Mouse (Mus musculus) stomach, postnatal 0 days (tissue): Measurements from ENCODE around the gene Iqschfp. TPM values are rescaled to one million over a fixed set of nuclear protein-coding genes. Genes with fewer than 3 reads are reported as not detected.

Source experiments
- ATAC-seq: fragments of 200-750 bp; cut with Nextera tagmentation; 2 replicates; pipeline ENCODE4 v1.8.0; 2017; ENCODE audit not compliant: low FRiP score, low TSS enrichment
- DNase-seq: peaks from one replicate; pipeline ENCODE4 v3.0.0-alpha.2; 2016; ENCODE audit warnings: low spot score
- H3K27ac ChIP-seq: fragments of 300-500 bp; sonication (generic); replicated peaks from 2 replicates; pipeline ENCODE4 v1.5.1; 2014; ENCODE audit warnings: mild to moderate bottlenecking, control low read depth
- H3K27me3 ChIP-seq: fragments of 300-500 bp; sonication (generic); 2 replicates; pipeline ENCODE4 v1.6.1; 2014; ENCODE audit warnings: low read length; ENCODE audit not compliant: control insufficient read depth, insufficient read depth
- H3K36me3 ChIP-seq: fragments of 300-500 bp; sonication (generic); 2 replicates; pipeline ENCODE4 v1.6.1; 2014; ENCODE audit warnings: low read length, mixed read lengths; ENCODE audit not compliant: control insufficient read depth, insufficient read depth
- H3K4me1 ChIP-seq: fragments of 300-500 bp; sonication (generic); replicated peaks from 2 replicates; pipeline ENCODE4 v1.6.1; 2014; ENCODE audit warnings: antibody characterized with exemption; ENCODE audit not compliant: control insufficient read depth, insufficient read depth
- H3K4me2 ChIP-seq: fragments of 300-500 bp; sonication (generic); replicated peaks from 2 replicates; pipeline ENCODE4 v1.6.1; 2014; ENCODE audit warnings: low read depth, mild to moderate bottlenecking, control low read depth, moderate library complexity
- H3K4me3 ChIP-seq: fragments of 300-500 bp; sonication (generic); 2 replicates; pipeline ENCODE4 v1.5.1; 2014; ENCODE audit warnings: low read depth, low read length, control low read depth
- H3K9ac ChIP-seq: fragments of 300-500 bp; sonication (generic); 2 replicates; pipeline ENCODE4 v1.6.1; 2014; ENCODE audit warnings: mild to moderate bottlenecking, low read length, control low read depth, mixed read lengths
- H3K9me3 ChIP-seq: fragments of 300-500 bp; sonication (generic); 2 replicates; pipeline ENCODE4 v1.6.1; 2016; ENCODE audit warnings: low read length; ENCODE audit not compliant: control insufficient read depth
- CTCF ChIP-seq: IDR thresholded peaks from 2 replicates; pipeline ENCODE4 v1.5.1; 2016; ENCODE audit warnings: antibody characterized with exemption, low read depth, mild to moderate bottlenecking, moderate library complexity
- EP300 ChIP-seq: optimal IDR thresholded peaks from 2 replicates; pipeline ENCODE3; 2016; ENCODE audit warnings: antibody characterized with exemption
- WGBS: fragments of 180-500 bp; shearing (Covaris S2); extraction: QIAGEN DNeasy Blood & Tissue Kit; methylation state at CpG from one replicate; pipeline ENCODE4 v1.1.7; 2014; 5-methylcytosine and 5-hydroxymethylcytosine counted together
- polyA plus RNA-seq: library from polyadenylated mRNA; unstranded; fragments of >200 nt; fragmentation: Nextera tagmentation; extraction: Ambion mirVana; gene quantifications from 2 replicates; pipeline ENCODE4 v1.2.1, GENCODE M21; 2015

Gene Iqschfp
- polyA plus RNA-seq, 1 experiment from 2014 or later: 0.08 TPM

DNA sequence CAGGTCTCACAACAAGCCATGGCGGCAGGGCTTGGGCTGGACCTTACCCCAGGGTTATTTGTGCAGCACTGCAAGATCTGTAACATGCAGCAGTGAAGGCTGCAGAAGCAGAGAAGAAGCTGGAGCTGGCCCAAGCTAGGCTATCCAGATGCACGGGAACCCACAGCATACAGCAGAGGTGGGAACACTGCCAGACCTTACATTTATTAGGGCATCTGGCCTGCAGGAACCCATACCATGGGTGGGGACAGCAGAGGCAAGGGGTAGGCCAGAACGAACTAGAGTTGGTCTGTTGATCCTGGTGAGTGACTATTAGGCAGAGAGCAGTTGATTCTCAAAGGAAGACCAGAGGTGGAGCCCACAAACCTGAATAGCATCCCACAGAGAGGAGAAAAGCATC lies 351.2 kb downstream of the Iqschfp start:
- no peaks in the 10 kb centered on the region for H3K36me3 ChIP-seq
- no peaks in the 10 kb centered on the region for H3K4me1 ChIP-seq
- DNase-seq (no peak), ATAC-seq (no peak)
- no peaks in the 10 kb centered on the region for H3K27me3 ChIP-seq
- WGBS: 52% methylated on average over 3 of the region's 3 CpGs
- H3K9me3 ChIP-seq: no peaks in the 10 kb centered on the region
- no peak overlapping the region for H3K4me3 ChIP-seq
- H3K9ac ChIP-seq: no peak overlapping the region
- no peak overlapping the region for H3K27ac ChIP-seq
- H3K4me2 ChIP-seq: no peak overlapping the region
- TF ChIP-seq EP300 (no peak), CTCF (no peak)

DNA sequence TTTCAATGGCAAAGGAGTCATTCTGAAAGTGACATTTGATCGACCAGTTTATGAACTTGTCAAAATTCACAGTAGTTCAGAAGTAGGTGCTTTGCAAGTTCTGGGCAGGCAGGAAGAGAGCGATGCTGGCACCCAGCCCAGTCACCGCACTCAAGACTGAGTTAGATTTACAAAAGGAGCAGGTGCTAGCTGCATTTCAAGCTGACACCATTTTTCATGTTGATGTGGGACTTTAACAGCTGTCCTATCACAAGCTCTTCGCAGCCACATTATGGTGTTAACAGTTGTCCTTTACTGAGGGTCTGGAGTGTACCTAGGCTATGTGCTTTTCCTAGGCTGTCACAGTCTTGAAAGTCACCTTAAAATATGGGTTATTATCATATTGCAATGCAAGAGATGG lies 354.1 kb downstream of the Iqschfp start:
- H3K4me3 ChIP-seq: no peak overlapping the region
- no peaks in the 10 kb centered on the region for H3K4me1 ChIP-seq
- no peak for DNase-seq
- no peak overlapping the region for H3K4me2 ChIP-seq
- no peaks in the 10 kb centered on the region for H3K9me3 ChIP-seq
- no peak for ATAC-seq
- H3K27me3 ChIP-seq: no peaks in the 10 kb centered on the region
- no peak for TF ChIP-seq CTCF
- TF ChIP-seq EP300: no peak
- no peaks in the 10 kb centered on the region for H3K36me3 ChIP-seq
- 45% methylated on average over 4 of the region's 4 CpGs for WGBS
- H3K27ac ChIP-seq: no peak overlapping the region
- H3K9ac ChIP-seq: no peak overlapping the region

DNA sequence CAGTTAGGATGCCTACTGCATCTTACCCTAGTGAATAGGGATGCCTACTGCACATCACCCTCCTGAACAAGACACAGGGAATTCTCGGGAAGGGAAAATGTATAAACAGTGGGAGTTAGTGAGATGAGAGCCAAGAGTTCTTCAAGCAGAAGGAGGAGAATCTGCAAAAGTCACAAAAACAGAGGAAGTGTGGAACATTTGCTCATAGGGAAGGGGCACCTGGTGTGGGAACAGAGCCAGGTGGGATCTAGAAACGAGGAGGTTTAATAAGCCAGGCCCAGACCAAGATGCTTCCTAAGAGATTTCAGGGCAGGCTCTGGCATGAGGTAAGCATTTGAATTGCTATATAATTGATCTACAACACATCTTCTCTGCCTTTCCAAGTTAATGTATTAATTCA lies 358.6 kb downstream of the Iqschfp start:
- no peak for ATAC-seq
- no peak for DNase-seq

DNA sequence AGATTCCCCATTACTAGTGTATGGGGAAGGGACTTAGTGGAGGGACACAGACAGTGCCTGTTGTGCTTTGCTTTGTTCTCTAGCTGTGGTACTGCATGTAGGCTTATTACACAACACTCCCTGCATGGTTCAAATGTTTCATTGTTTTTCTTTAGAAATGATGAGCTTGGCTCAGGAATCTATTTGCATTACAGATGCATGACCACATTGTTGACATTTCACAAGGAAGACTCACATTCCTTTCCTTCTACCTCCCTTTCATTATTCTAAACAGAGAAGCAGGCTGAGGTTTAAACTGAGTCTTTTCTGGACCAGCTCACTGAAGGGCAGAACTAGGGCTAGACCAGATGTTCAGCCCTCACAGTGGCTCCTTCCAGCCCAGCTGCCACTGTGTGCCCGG lies 360.3 kb downstream of the Iqschfp start:
- H3K4me1 ChIP-seq: no peaks in the 10 kb centered on the region
- ATAC-seq (no peak), DNase-seq (no peak)
- no peaks in the 10 kb centered on the region for H3K9me3 ChIP-seq
- 42% methylated on average over 1 of the region's 1 CpGs for WGBS
- H3K36me3 ChIP-seq: no peaks in the 10 kb centered on the region
- TF ChIP-seq EP300: no peak
- TF ChIP-seq CTCF: no peak
- H3K27ac ChIP-seq: no peak overlapping the region
- no peak overlapping the region for H3K4me2 ChIP-seq
- H3K27me3 ChIP-seq: no peaks in the 10 kb centered on the region
- no peak overlapping the region for H3K9ac ChIP-seq
- no peak overlapping the region for H3K4me3 ChIP-seq

More for the DNA sequence above, 358.6 kb downstream of the Iqschfp start:
- H3K36me3 ChIP-seq: no peaks in the 10 kb centered on the region
- H3K4me2 ChIP-seq: no peak overlapping the region
- no peaks in the 10 kb centered on the region for H3K4me1 ChIP-seq
- WGBS: 42% methylated on average over 2 of the region's 2 CpGs
- no peak for TF ChIP-seq EP300
- no peak for TF ChIP-seq CTCF
- H3K27ac ChIP-seq: no peak overlapping the region
- no peak overlapping the region for H3K4me3 ChIP-seq
- H3K9ac ChIP-seq: no peak overlapping the region
- no peaks in the 10 kb centered on the region for H3K9me3 ChIP-seq
- H3K27me3 ChIP-seq: no peaks in the 10 kb centered on the region

DNA sequence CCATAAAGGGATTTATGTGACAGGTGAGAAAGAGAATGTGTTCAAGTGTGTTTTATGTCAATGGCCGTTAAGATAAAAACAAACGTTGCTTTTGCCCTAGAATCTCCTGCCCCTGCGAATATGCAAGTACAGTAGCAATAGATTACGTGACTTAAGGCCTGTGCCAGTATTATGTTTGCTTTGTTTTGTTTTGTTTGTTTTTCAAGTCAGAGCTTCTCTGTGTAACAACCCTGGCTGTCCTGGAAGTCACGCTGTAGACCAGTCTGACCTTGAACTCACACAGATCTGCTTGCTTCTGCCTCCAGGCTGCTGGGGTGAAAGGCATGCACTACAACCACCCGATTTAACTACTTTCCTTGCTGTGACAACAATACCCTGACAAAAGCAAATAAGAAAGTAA lies 370.3 kb downstream of the Iqschfp start:
- no peak for DNase-seq
- TF ChIP-seq EP300 (no peak), CTCF (no peak)
- no peak overlapping the region for H3K4me2 ChIP-seq
- H3K4me3 ChIP-seq: no peak overlapping the region
- ATAC-seq: no peak
- H3K36me3 ChIP-seq: no peaks in the 10 kb centered on the region
- no peak overlapping the region for H3K27ac ChIP-seq
- 32% methylated on average over 6 of the region's 6 CpGs for WGBS
- no peak overlapping the region for H3K9ac ChIP-seq
- no peaks in the 10 kb centered on the region for H3K9me3 ChIP-seq
- no peaks in the 10 kb centered on the region for H3K27me3 ChIP-seq
- H3K4me1 ChIP-seq: no peaks in the 10 kb centered on the region

DNA sequence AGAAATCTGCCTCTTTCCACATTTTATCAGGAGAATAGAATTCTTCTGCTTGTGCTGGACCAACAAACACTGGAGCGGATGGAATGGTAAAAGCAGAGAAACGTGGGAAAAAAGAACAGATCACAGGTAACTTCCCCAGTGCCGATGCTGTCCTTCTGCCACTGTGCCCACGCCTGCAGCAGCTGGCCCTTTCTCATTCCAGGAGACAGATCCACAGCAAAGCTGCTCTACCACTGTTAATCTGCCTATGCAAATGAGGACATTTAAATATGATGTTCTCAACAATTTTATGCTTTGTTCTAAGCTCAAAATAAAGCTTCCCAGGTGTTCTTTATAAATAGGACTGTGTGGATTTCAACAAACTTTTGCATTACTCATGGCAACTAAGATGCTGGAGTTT lies 375.9 kb downstream of the Iqschfp start:
- Histone ChIP-seq H3K36me3 (no peaks in the 10 kb centered on the region), H3K4me1 (no peaks in the 10 kb centered on the region), H3K9ac (no peak overlapping the region), H3K4me2 (no peak overlapping the region), H3K9me3 (no peaks in the 10 kb centered on the region), H3K27ac (no peak overlapping the region), H3K27me3 (no peaks in the 10 kb centered on the region), H3K4me3 (no peak overlapping the region)
- 90% methylated on average over 4 of the region's 4 CpGs for WGBS
- ATAC-seq: no peak
- TF ChIP-seq EP300 (no peak), CTCF (no peak)
- no peak for DNase-seq
